Mouse (Mus musculus) right cerebral cortex, postnatal 4 days (tissue): ENCODE results near the gene Ggps1.
"Not testable (repeated sequence)": the region's sequence is repeated elsewhere in the genome, so short reads cannot be mapped to it uniquely, and the experiment has no call there.

Experiments used
- DNase-seq: peaks from one replicate; pipeline ENCODE4 v3.0.0-alpha.2; 2022

Ggps1 gene

GRCm38 (mm10) chr13:14035875-14036630 lies 27.2 kb downstream of the Ggps1 start:
- no peak for DNase-seq

- DNase-seq = not testable (repeated sequence)
Observed at GRCm38 (mm10) chr13:14035352-14035751, 27.9 kb downstream of the Ggps1 start.

GRCm38 (mm10) chr13:14034073-14034348 lies 29.3 kb downstream of the Ggps1 start:
- DNase-seq = no peak

GRCm38 (mm10) chr13:14033309-14034072 lies 29.8 kb downstream of the Ggps1 start:
- DNase-seq = no peak

GRCm38 (mm10) chr13:14026154-14026820 lies 37.0 kb downstream of the Ggps1 start:
- no peak for DNase-seq

- DNase-seq = no peak
Observed at GRCm38 (mm10) chr13:14025554-14025953, 37.7 kb downstream of the Ggps1 start.

- not testable (repeated sequence) for DNase-seq
Observed at GRCm38 (mm10) chr13:14021417-14021816, 41.9 kb downstream of the Ggps1 start.

- no peak for DNase-seq
Observed at GRCm38 (mm10) chr13:14018852-14019251, 44.4 kb downstream of the Ggps1 start.

GRCm38 (mm10) chr13:14018283-14018682 lies 45.0 kb downstream of the Ggps1 start:
- DNase-seq = no peak

- DNase-seq = no peak
Observed at GRCm38 (mm10) chr13:14015609-14016008, 47.7 kb downstream of the Ggps1 start.

- no peak for DNase-seq
Observed at GRCm38 (mm10) chr13:14014540-14014939, 48.7 kb downstream of the Ggps1 start.

- no peak for DNase-seq
Observed at GRCm38 (mm10) chr13:14014001-14014400, 49.3 kb downstream of the Ggps1 start.

- no peak for DNase-seq
Observed at GRCm38 (mm10) chr13:14011454-14011995, 51.8 kb downstream of the Ggps1 start.

- no peak for DNase-seq
Observed at GRCm38 (mm10) chr13:14006056-14006455, 57.2 kb downstream of the Ggps1 start.

GRCm38 (mm10) chr13:14004999-14005398 lies 58.3 kb downstream of the Ggps1 start:
- no peak for DNase-seq

GRCm38 (mm10) chr13:14004086-14004485 lies 59.2 kb downstream of the Ggps1 start:
- DNase-seq = no peak

- no peak for DNase-seq
Observed at GRCm38 (mm10) chr13:14002706-14003105, 60.6 kb downstream of the Ggps1 start.
